Mouse (Mus musculus) CH12.LX (cell line): Measurements from ENCODE around the gene Nubpl. TPM values are rescaled to one million over a fixed set of nuclear protein-coding genes. Genes with fewer than 3 reads are reported as not detected.

Source experiments
- DNase-seq: peaks from one replicate; pipeline ENCODE4 v3.0.0-alpha.2; 2013; ENCODE audit errors: extremely low read depth
- H3K27ac ChIP-seq: 2 replicates; pipeline ENCODE4 v1.5.1; 2012; ENCODE audit warnings: low read depth, mild to moderate bottlenecking, control low read depth, moderate library complexity; ENCODE audit not compliant: insufficient read depth
- H3K27me3 ChIP-seq: replicated peaks from 2 replicates; pipeline ENCODE3; 2012; ENCODE audit warnings: inconsistent platforms
- H3K36me3 ChIP-seq, 2 experiments: replicated peaks in 1 of 2; 2 replicates each; pipeline versions ENCODE3 to v1.6.1; 2012; ENCODE audit warnings: inconsistent platforms in 1 of 2, low read length in 1 of 2, mild to moderate bottlenecking in 1 of 2, mixed read lengths in 1 of 2, moderate library complexity in 1 of 2; ENCODE audit not compliant: control insufficient read depth in 1 of 2, insufficient read depth in 1 of 2
- H3K4me1 ChIP-seq, 2 experiments: 2 replicates each; pipeline ENCODE4 v1.6.1; 2012; ENCODE audit warnings: inconsistent platforms in 1 of 2, moderate library complexity in 1 of 2; ENCODE audit not compliant: insufficient read depth in 2 of 2, control insufficient read depth in 1 of 2
- H3K4me2 ChIP-seq: 2 replicates; pipeline ENCODE4 v1.6.1; 2012; ENCODE audit warnings: low read depth, mild to moderate bottlenecking, control low read depth; ENCODE audit not compliant: poor library complexity, insufficient read depth, severe bottlenecking
- H3K4me3 ChIP-seq, 3 experiments: fragments of 150-350 bp in 1 of 3; sonication (generic) in 1 of 3; replicated peaks in 1 of 3; 2 replicates each; pipeline versions ENCODE3 to v1.5.1; 2011 to 2012; ENCODE audit warnings: low read depth in 2 of 3, low read length in 2 of 3, mild to moderate bottlenecking in 2 of 3, moderate library complexity in 2 of 3, control low read depth in 1 of 3, improper control_type of control experiment in 1 of 3, inconsistent platforms in 1 of 3, mixed read lengths in 1 of 3; ENCODE audit not compliant: poor library complexity in 1 of 3
- H3K79me2 ChIP-seq: replicated peaks from 2 replicates; pipeline ENCODE4 v1.6.1; 2012; ENCODE audit warnings: mild to moderate bottlenecking, moderate library complexity; ENCODE audit not compliant: control insufficient read depth, poor library complexity, insufficient read depth, severe bottlenecking; ENCODE audit errors: extremely low read depth
- H3K9ac ChIP-seq: 2 replicates; pipeline ENCODE4 v1.6.1; 2012; ENCODE audit warnings: low read depth, mild to moderate bottlenecking, control low read depth, moderate library complexity; ENCODE audit not compliant: insufficient read depth
- H3K9me3 ChIP-seq: replicated peaks from 2 replicates; pipeline ENCODE3; 2012; ENCODE audit warnings: low read length, inconsistent platforms, mixed read lengths
- CHD1 ChIP-seq: IDR thresholded peaks from 2 replicates; pipeline ENCODE4 v1.6.1; 2012; ENCODE audit warnings: low read depth, low read length, improper control_type of control experiment, inconsistent platforms
- CHD2 ChIP-seq: IDR thresholded peaks from 2 replicates; pipeline ENCODE4 v1.6.1; 2011; ENCODE audit warnings: low read length, improper control_type of control experiment
- CTCF ChIP-seq, 2 experiments: IDR thresholded peaks in 1 of 2; conservative IDR thresholded peaks in 1 of 2; 2 replicates each; pipeline ENCODE4 v1.5.1; 2011 to 2012; ENCODE audit warnings: low read depth in 2 of 2, low read length in 2 of 2, improper control_type of control experiment in 1 of 2, inconsistent platforms in 1 of 2, mild to moderate bottlenecking in 1 of 2, moderate library complexity in 1 of 2
- E2F4 ChIP-seq: IDR thresholded peaks from 2 replicates; pipeline ENCODE4 v1.6.1; 2011; ENCODE audit warnings: low read depth, low read length, improper control_type of control experiment; ENCODE audit not compliant: insufficient replicate concordance
- ELF1 ChIP-seq: IDR thresholded peaks from 2 replicates; pipeline ENCODE4 v1.6.1; 2014; ENCODE audit warnings: low read depth, mild to moderate bottlenecking, inconsistent platforms, low read length, improper control_type of control experiment
- EP300 ChIP-seq: IDR thresholded peaks from 2 replicates; pipeline ENCODE4 v1.6.1; 2011; ENCODE audit warnings: low read length, improper control_type of control experiment
- GABPA ChIP-seq: IDR thresholded peaks from 2 replicates; pipeline ENCODE4 v1.6.1; 2012; ENCODE audit warnings: low read depth, low read length, improper control_type of control experiment, inconsistent platforms; ENCODE audit not compliant: insufficient replicate concordance
- HCFC1 ChIP-seq: IDR thresholded peaks from 2 replicates; pipeline ENCODE4 v1.6.1; 2012; ENCODE audit warnings: low read depth, mild to moderate bottlenecking, inconsistent platforms, low read length, improper control_type of control experiment
- JUND ChIP-seq: conservative IDR thresholded peaks from 2 replicates; pipeline ENCODE4 v1.6.1; 2011; ENCODE audit warnings: low read depth, low read length, improper control_type of control experiment
- MAFK ChIP-seq: IDR thresholded peaks from 2 replicates; pipeline ENCODE4 v1.6.1; 2011; ENCODE audit warnings: low read length, improper control_type of control experiment; ENCODE audit not compliant: insufficient replicate concordance
- MEF2A ChIP-seq: IDR thresholded peaks from 2 replicates; pipeline ENCODE4 v1.6.1; 2014; ENCODE audit warnings: low read depth, mild to moderate bottlenecking, inconsistent platforms, low read length, improper control_type of control experiment, borderline replicate concordance
- MXI1 ChIP-seq: IDR thresholded peaks from 2 replicates; pipeline ENCODE4 v1.6.1; 2011; ENCODE audit warnings: mild to moderate bottlenecking, low read depth, low read length, improper control_type of control experiment
- NRF1 ChIP-seq: IDR thresholded peaks from 2 replicates; pipeline ENCODE4 v1.6.1; 2014; ENCODE audit warnings: low read depth, mild to moderate bottlenecking, inconsistent platforms, low read length, improper control_type of control experiment, moderate library complexity
- PAX5 ChIP-seq: IDR thresholded peaks from 2 replicates; pipeline ENCODE4 v1.6.1; 2012; ENCODE audit warnings: low read length, inconsistent platforms, mixed read lengths
- POLR2AphosphoS2 ChIP-seq: IDR thresholded peaks from 2 replicates; pipeline ENCODE4 v1.6.1; 2011; ENCODE audit warnings: low read depth, low read length, improper control_type of control experiment
- RAD21 ChIP-seq: IDR thresholded peaks from 2 replicates; pipeline ENCODE4 v1.6.1; 2011; ENCODE audit warnings: low read depth, mild to moderate bottlenecking, low read length, improper control_type of control experiment, moderate library complexity
- RCOR1 ChIP-seq: conservative IDR thresholded peaks from 2 replicates; pipeline ENCODE4 v1.6.1; 2012; ENCODE audit warnings: low read depth, mild to moderate bottlenecking, inconsistent platforms, low read length, improper control_type of control experiment
- SMC3 ChIP-seq: IDR thresholded peaks from 2 replicates; pipeline ENCODE4 v1.6.1; 2011; ENCODE audit warnings: low read depth, low read length, improper control_type of control experiment
- TBP ChIP-seq: conservative IDR thresholded peaks from 2 replicates; pipeline ENCODE4 v1.6.1; 2011; ENCODE audit warnings: low read depth, low read length, improper control_type of control experiment
- TCF12 ChIP-seq: IDR thresholded peaks from 2 replicates; pipeline ENCODE4 v1.6.1; 2014; ENCODE audit warnings: low read depth, mild to moderate bottlenecking, inconsistent platforms, low read length, improper control_type of control experiment
- UBTF ChIP-seq: IDR thresholded peaks from 2 replicates; pipeline ENCODE4 v1.6.1; 2012; ENCODE audit warnings: low read depth, mild to moderate bottlenecking, inconsistent platforms, low read length, improper control_type of control experiment, moderate library complexity
- USF1 ChIP-seq: IDR thresholded peaks from 2 replicates; pipeline ENCODE4 v1.6.1; 2014; ENCODE audit warnings: low read depth, mild to moderate bottlenecking, inconsistent platforms, low read length, improper control_type of control experiment
- USF2 ChIP-seq: conservative IDR thresholded peaks from 2 replicates; pipeline ENCODE4 v1.6.1; 2011; ENCODE audit warnings: low read depth, low read length, improper control_type of control experiment
- ZKSCAN1 ChIP-seq: IDR thresholded peaks from 2 replicates; pipeline ENCODE4 v1.6.1; 2012; ENCODE audit warnings: low read depth, inconsistent platforms, low read length, improper control_type of control experiment, borderline replicate concordance
- ZMIZ1 ChIP-seq: IDR thresholded peaks from 2 replicates; pipeline ENCODE4 v1.6.1; 2012; ENCODE audit warnings: low read depth, mild to moderate bottlenecking, inconsistent platforms, low read length, improper control_type of control experiment
- dilution Hi-C: fragments of 300-500 bp; cut with MboI; formaldehyde crosslinking; loops from 2 replicates; pipeline ENCODE4 v1.14.3; 2020; ENCODE audit warnings: low sequenced_read_pairs; ENCODE audit not compliant: extremely low pct_unique_long_range_greater_than_20kb, extremely low pct_ligation_motif_present
- in situ Hi-C: fragments of 300-500 bp; cut with MboI; formaldehyde crosslinking; loops from 3 replicates; pipeline ENCODE4 v1.14.3; 2019; ENCODE audit warnings: low sequenced_read_pairs, low pct_ligation_motif_present, low pct_unique_long_range_greater_than_20kb, mixed read lengths
- polyA plus RNA-seq: library from polyadenylated mRNA; unstranded; fragments of >175 nt; gene quantifications from 2 replicates; pipeline ENCODE4 v1.2.1, GENCODE M21; 2012; ENCODE audit warnings: low read depth; ENCODE audit not compliant: insufficient read length
- total RNA-seq, 2 experiments: library from RNA; depleted of rRNA; stranded (reverse); fragments of 300-350 nt in 1 of 2; fragments of >200 nt in 1 of 2; gene quantifications; 2 replicates each; pipeline ENCODE4 v1.2.3; 2012 to 2014

The Nubpl gene
- total and polyA plus RNA-seq, 3 experiments: 9.5 to 11.8 (median 11.1) TPM

GRCm38 (mm10) chr12:52214837-52215236, 117.3 kb downstream of the Nubpl start:
- H3K4me3 ChIP-seq: no peak overlapping the region
- H3K4me1 ChIP-seq: no peaks in the 10 kb centered on the region
- in situ Hi-C loops: no loop called here

GRCm38 (mm10) chr12:52224954-52225353, 127.4 kb downstream of the Nubpl start:
- in situ Hi-C loops: no loop called here

More at GRCm38 (mm10) chr12:52214837-52215236, 117.3 kb downstream of the Nubpl start:
- no peak for TF ChIP-seq POLR2AphosphoS2
- TF ChIP-seq UBTF: no peak
- no peak for TF ChIP-seq HCFC1
- TF ChIP-seq TBP: no peak
- TF ChIP-seq EP300: no peak
- TF ChIP-seq USF2: no peak
- TF ChIP-seq TCF12: no peak
- TF ChIP-seq E2F4: no peak
- no peak for TF ChIP-seq GABPA
- TF ChIP-seq SMC3: no peak
- no peak for TF ChIP-seq CHD1
- TF ChIP-seq MXI1: no peak
- no peak for TF ChIP-seq RAD21
- no peak for TF ChIP-seq CHD2
- no peak for TF ChIP-seq ZMIZ1
- TF ChIP-seq PAX5: no peak
- TF ChIP-seq ELF1: no peak
- no peaks in the 10 kb centered on the region for H3K79me2 ChIP-seq
- H3K4me2 ChIP-seq: no peak overlapping the region
- DNase-seq: no peak
- dilution Hi-C loops: no loop called here
- H3K9me3 ChIP-seq: no peaks in the 10 kb centered on the region
- H3K27ac ChIP-seq: no peak overlapping the region
- H3K27me3 ChIP-seq: no peaks in the 10 kb centered on the region
- H3K9ac ChIP-seq: no peak overlapping the region
- peaks cover 0 to 2% of the 10 kb centered on the region in 2 experiments for H3K36me3 ChIP-seq

More at GRCm38 (mm10) chr12:52224954-52225353, 127.4 kb downstream of the Nubpl start:
- no peak overlapping the region for H3K9ac ChIP-seq
- H3K36me3 ChIP-seq: no peaks in the 10 kb centered on the region
- H3K4me1 ChIP-seq: peaks cover 0 to 5% of the 10 kb centered on the region in 2 experiments; a peak in 1 of 4 replicates
- DNase-seq: no peak
- H3K27me3 ChIP-seq: no peaks in the 10 kb centered on the region
- H3K4me3 ChIP-seq: no peak overlapping the region
- TF ChIP-seq NRF1 (no peak), USF1 (no peak), JUND (no peak), SMC3 (no peak), GABPA (no peak), RCOR1 (no peak), MEF2A (no peak), RAD21 (no peak), EP300 (no peak), ZKSCAN1 (no peak), HCFC1 (no peak), MAFK (no peak), POLR2AphosphoS2 (no peak), CTCF (conservative IDR thresholded peaks at IDR 0.05 in 1 of 2, IDR thresholded peaks at IDR 0.05 in 1 of 2; ENCODE audit: low read depth in 2 of 2, low read length in 2 of 2) (no peak)
- H3K9me3 ChIP-seq: no peaks in the 10 kb centered on the region
- H3K27ac ChIP-seq: no peak overlapping the region
- dilution Hi-C loops: no loop called here
- H3K79me2 ChIP-seq: no peaks in the 10 kb centered on the region
- H3K4me2 ChIP-seq: no peak overlapping the region
